Mouse (Mus musculus) right cerebral cortex, postnatal 4 days (tissue): Measurements from ENCODE around the gene Mageb5.
"Not testable (repeated sequence)": the region's sequence is repeated elsewhere in the genome, so short reads cannot be mapped to it uniquely, and the experiment has no call there.

Source experiments
- DNase-seq: peaks from one replicate; pipeline ENCODE4 v3.0.0-alpha.2; 2022

The Mageb5 gene

GRCm38 (mm10) chrX:91782918-91783317 is at the start of gene Mageb5:
Mageb5 (minus strand) TSS chrX:91783018.
- not testable (repeated sequence) for DNase-seq

GRCm38 (mm10) chrX:91759591-91760226 is 23.1 kb downstream of the Mageb5 start:
- not testable (repeated sequence) for DNase-seq
